Mouse (Mus musculus) embryo, embryonic 11.5 days (tissue): Measurements from ENCODE around the gene 1700003E16Rik.

Experiments used
- DNase-seq: peaks from one replicate; pipeline ENCODE4 v3.0.0-alpha.2; 2012; ENCODE audit warnings: low read depth, low spot score

1700003E16Rik gene

GRCm38 (mm10) chr6:83156259-83156684 is at the start of gene 1700003E16Rik, which contains the start of gene Wdr54:
1700003E16Rik (plus strand) TSS chr6:83156404.
Wdr54 (minus strand) TSS chr6:83156397.
- peak; percentile 83 for DNase-seq

GRCm38 (mm10) chr6:83107566-83108400 is 48.4 kb upstream of the 1700003E16Rik start:
- no peak for DNase-seq

- no peak for DNase-seq
Measured at GRCm38 (mm10) chr6:83108762-83109668, 47.2 kb upstream of the 1700003E16Rik start, which contains the start of gene Mrpl53. Mrpl53 (plus strand) TSS chr6:83109040.

GRCm38 (mm10) chr6:83111510-83112136 is 44.6 kb upstream of the 1700003E16Rik start:
- no peak for DNase-seq

- DNase-seq: peak; percentile 86
Measured at GRCm38 (mm10) chr6:83115011-83115671, 41.1 kb upstream of the 1700003E16Rik start, which contains the start of gene Mogs. Mogs (plus strand) TSS chr6:83115496.

GRCm38 (mm10) chr6:83115682-83116372 is 40.4 kb upstream of the 1700003E16Rik start:
- no peak for DNase-seq

GRCm38 (mm10) chr6:83116373-83117164 is 39.6 kb upstream of the 1700003E16Rik start:
- DNase-seq: no peak

GRCm38 (mm10) chr6:83117165-83117438 is 39.1 kb upstream of the 1700003E16Rik start:
- DNase-seq: no peak

GRCm38 (mm10) chr6:83117616-83118015 is 38.6 kb upstream of the 1700003E16Rik start:
- no peak for DNase-seq

- no peak for DNase-seq
Measured at GRCm38 (mm10) chr6:83118369-83118768, 37.8 kb upstream of the 1700003E16Rik start.

- DNase-seq: no peak
Measured at GRCm38 (mm10) chr6:83118825-83119733, 37.1 kb upstream of the 1700003E16Rik start.

GRCm38 (mm10) chr6:83119734-83120051 is 36.5 kb upstream of the 1700003E16Rik start:
- no peak for DNase-seq

- peak; percentile 97 for DNase-seq
Measured at GRCm38 (mm10) chr6:83120930-83121862, 35.0 kb upstream of the 1700003E16Rik start, which contains the start of gene Wbp1. Wbp1 (minus strand) TSS chr6:83121559.

GRCm38 (mm10) chr6:83121863-83122710 is 34.1 kb upstream of the 1700003E16Rik start:
- no peak for DNase-seq

GRCm38 (mm10) chr6:83122961-83123360 is 33.2 kb upstream of the 1700003E16Rik start:
- DNase-seq: no peak

- peak; percentile 87 for DNase-seq
Measured at GRCm38 (mm10) chr6:83124851-83125312, 31.3 kb upstream of the 1700003E16Rik start.

GRCm38 (mm10) chr6:83125331-83125730 is 30.9 kb upstream of the 1700003E16Rik start, which contains the start of gene Ino80b:
Ino80b (minus strand) TSS chr6:83125431.
- no peak for DNase-seq
